Mouse (Mus musculus) liver, postnatal 0 days (tissue): ENCODE results near the gene Depdc1b.

Experiments
- CTCF ChIP-seq: sonication (generic); IDR thresholded peaks from 2 replicates; pipeline ENCODE4 v1.5.1; 2016; ENCODE audit warnings: antibody characterized with exemption, low read depth
- EP300 ChIP-seq: IDR thresholded peaks from 2 replicates; pipeline ENCODE4 v1.6.1; 2016; ENCODE audit warnings: antibody characterized with exemption, low read depth, mild to moderate bottlenecking

GRCm38 (mm10) chr13:108383051-108383450, 66.9 kb downstream of the Depdc1b start:
- TF ChIP-seq CTCF = no peak
- no peak for TF ChIP-seq EP300
